Mouse (Mus musculus) CH12.LX (cell line): Measurements from ENCODE around the gene Adgrl3. TPM values are rescaled to one million over a fixed set of nuclear protein-coding genes. Genes with fewer than 3 reads are reported as not detected.

Experiments
- DNase-seq: peaks from one replicate; pipeline ENCODE4 v3.0.0-alpha.2; 2013; ENCODE audit errors: extremely low read depth
- H3K27ac ChIP-seq: 2 replicates; pipeline ENCODE4 v1.5.1; 2012; ENCODE audit warnings: low read depth, mild to moderate bottlenecking, control low read depth, moderate library complexity; ENCODE audit not compliant: insufficient read depth
- H3K27me3 ChIP-seq: replicated peaks from 2 replicates; pipeline ENCODE3; 2012; ENCODE audit warnings: inconsistent platforms
- H3K36me3 ChIP-seq, 2 experiments: replicated peaks in 1 of 2; 2 replicates each; pipeline versions ENCODE3 to v1.6.1; 2012; ENCODE audit warnings: inconsistent platforms in 1 of 2, low read length in 1 of 2, mild to moderate bottlenecking in 1 of 2, mixed read lengths in 1 of 2, moderate library complexity in 1 of 2; ENCODE audit not compliant: control insufficient read depth in 1 of 2, insufficient read depth in 1 of 2
- H3K4me1 ChIP-seq, 2 experiments: 2 replicates each; pipeline ENCODE4 v1.6.1; 2012; ENCODE audit warnings: inconsistent platforms in 1 of 2, moderate library complexity in 1 of 2; ENCODE audit not compliant: insufficient read depth in 2 of 2, control insufficient read depth in 1 of 2
- H3K4me2 ChIP-seq: 2 replicates; pipeline ENCODE4 v1.6.1; 2012; ENCODE audit warnings: low read depth, mild to moderate bottlenecking, control low read depth; ENCODE audit not compliant: poor library complexity, insufficient read depth, severe bottlenecking
- H3K4me3 ChIP-seq, 3 experiments: fragments of 150-350 bp in 1 of 3; sonication (generic) in 1 of 3; replicated peaks in 1 of 3; 2 replicates each; pipeline versions ENCODE3 to v1.5.1; 2011 to 2012; ENCODE audit warnings: low read depth in 2 of 3, low read length in 2 of 3, mild to moderate bottlenecking in 2 of 3, moderate library complexity in 2 of 3, control low read depth in 1 of 3, improper control_type of control experiment in 1 of 3, inconsistent platforms in 1 of 3, mixed read lengths in 1 of 3; ENCODE audit not compliant: poor library complexity in 1 of 3
- H3K79me2 ChIP-seq: replicated peaks from 2 replicates; pipeline ENCODE4 v1.6.1; 2012; ENCODE audit warnings: mild to moderate bottlenecking, moderate library complexity; ENCODE audit not compliant: control insufficient read depth, poor library complexity, insufficient read depth, severe bottlenecking; ENCODE audit errors: extremely low read depth
- H3K9ac ChIP-seq: 2 replicates; pipeline ENCODE4 v1.6.1; 2012; ENCODE audit warnings: low read depth, mild to moderate bottlenecking, control low read depth, moderate library complexity; ENCODE audit not compliant: insufficient read depth
- H3K9me3 ChIP-seq: replicated peaks from 2 replicates; pipeline ENCODE3; 2012; ENCODE audit warnings: low read length, inconsistent platforms, mixed read lengths
- BHLHE40 ChIP-seq: IDR thresholded peaks from 2 replicates; pipeline ENCODE4 v1.6.1; 2011; ENCODE audit warnings: mild to moderate bottlenecking, low read depth, low read length, improper control_type of control experiment
- CTCF ChIP-seq, 2 experiments: IDR thresholded peaks in 1 of 2; conservative IDR thresholded peaks in 1 of 2; 2 replicates each; pipeline ENCODE4 v1.5.1; 2011 to 2012; ENCODE audit warnings: low read depth in 2 of 2, low read length in 2 of 2, improper control_type of control experiment in 1 of 2, inconsistent platforms in 1 of 2, mild to moderate bottlenecking in 1 of 2, moderate library complexity in 1 of 2
- E2F4 ChIP-seq: IDR thresholded peaks from 2 replicates; pipeline ENCODE4 v1.6.1; 2011; ENCODE audit warnings: low read depth, low read length, improper control_type of control experiment; ENCODE audit not compliant: insufficient replicate concordance
- ELF1 ChIP-seq: IDR thresholded peaks from 2 replicates; pipeline ENCODE4 v1.6.1; 2014; ENCODE audit warnings: low read depth, mild to moderate bottlenecking, inconsistent platforms, low read length, improper control_type of control experiment
- HCFC1 ChIP-seq: IDR thresholded peaks from 2 replicates; pipeline ENCODE4 v1.6.1; 2012; ENCODE audit warnings: low read depth, mild to moderate bottlenecking, inconsistent platforms, low read length, improper control_type of control experiment
- IRF4 ChIP-seq: IDR thresholded peaks from 2 replicates; pipeline ENCODE4 v1.6.1; 2014; ENCODE audit warnings: low read depth, mild to moderate bottlenecking, inconsistent platforms, low read length, improper control_type of control experiment
- JUN ChIP-seq: IDR thresholded peaks from 2 replicates; pipeline ENCODE4 v1.6.1; 2011; ENCODE audit warnings: low read depth, mild to moderate bottlenecking, low read length, improper control_type of control experiment, moderate library complexity; ENCODE audit not compliant: insufficient read depth
- KAT2A ChIP-seq: IDR thresholded peaks from 2 replicates; pipeline ENCODE4 v1.6.1; 2012; ENCODE audit warnings: low read length, improper control_type of control experiment, inconsistent platforms; ENCODE audit not compliant: insufficient replicate concordance
- MAX ChIP-seq: IDR thresholded peaks from 2 replicates; pipeline ENCODE4 v1.6.1; 2011; ENCODE audit warnings: low read length, improper control_type of control experiment
- MEF2A ChIP-seq: IDR thresholded peaks from 2 replicates; pipeline ENCODE4 v1.6.1; 2014; ENCODE audit warnings: low read depth, mild to moderate bottlenecking, inconsistent platforms, low read length, improper control_type of control experiment, borderline replicate concordance
- NELFE ChIP-seq: IDR thresholded peaks from 2 replicates; pipeline ENCODE4 v1.6.1; 2011; ENCODE audit warnings: low read depth, low read length, improper control_type of control experiment
- RAD21 ChIP-seq: IDR thresholded peaks from 2 replicates; pipeline ENCODE4 v1.6.1; 2011; ENCODE audit warnings: low read depth, mild to moderate bottlenecking, low read length, improper control_type of control experiment, moderate library complexity
- TCF12 ChIP-seq: IDR thresholded peaks from 2 replicates; pipeline ENCODE4 v1.6.1; 2014; ENCODE audit warnings: low read depth, mild to moderate bottlenecking, inconsistent platforms, low read length, improper control_type of control experiment
- USF1 ChIP-seq: IDR thresholded peaks from 2 replicates; pipeline ENCODE4 v1.6.1; 2014; ENCODE audit warnings: low read depth, mild to moderate bottlenecking, inconsistent platforms, low read length, improper control_type of control experiment
- dilution Hi-C: fragments of 300-500 bp; cut with MboI; formaldehyde crosslinking; loops from 2 replicates; pipeline ENCODE4 v1.14.3; 2020; ENCODE audit warnings: low sequenced_read_pairs; ENCODE audit not compliant: extremely low pct_unique_long_range_greater_than_20kb, extremely low pct_ligation_motif_present
- in situ Hi-C: fragments of 300-500 bp; cut with MboI; formaldehyde crosslinking; loops from 3 replicates; pipeline ENCODE4 v1.14.3; 2019; ENCODE audit warnings: low sequenced_read_pairs, low pct_ligation_motif_present, low pct_unique_long_range_greater_than_20kb, mixed read lengths
- polyA plus RNA-seq: library from polyadenylated mRNA; unstranded; fragments of >175 nt; gene quantifications from 2 replicates; pipeline ENCODE4 v1.2.1, GENCODE M21; 2012; ENCODE audit warnings: low read depth; ENCODE audit not compliant: insufficient read length
- total RNA-seq, 2 experiments: library from RNA; depleted of rRNA; stranded (reverse); fragments of 300-350 nt in 1 of 2; fragments of >200 nt in 1 of 2; gene quantifications; 2 replicates each; pipeline ENCODE4 v1.2.3; 2012 to 2014

Gene Adgrl3
- total and polyA plus RNA-seq, 3 experiments: 0.13 TPM; not detected in 2

GRCm38 (mm10) chr5:81738286-81739032 lies 718.5 kb downstream of the Adgrl3 start:
- in situ Hi-C loops (no loop called here), dilution Hi-C loops (no loop called here)
- Histone ChIP-seq H3K27me3 (no peaks in the 10 kb centered on the region), H3K27ac (no peak overlapping the region), H3K4me3 (no peak overlapping the region), H3K36me3 (no peaks in the 10 kb centered on the region), H3K4me2 (no peak overlapping the region; the same call in 1 of the 2 replicates), H3K4me1 (0 out of 4 replicates have a peak, but pooled peaks cover 0 to 2% of the 10 kb centered on the region in 2 experiments), H3K9me3 (no peaks in the 10 kb centered on the region), H3K79me2 (no peaks in the 10 kb centered on the region), H3K9ac (no peak overlapping the region)
- DNase-seq: no peak
- no peak for TF ChIP-seq RAD21
- no peak for TF ChIP-seq IRF4
- TF ChIP-seq TCF12: no peak
- no peak for TF ChIP-seq USF1
- TF ChIP-seq MEF2A: no peak
- TF ChIP-seq ELF1: no peak
- TF ChIP-seq BHLHE40: no peak
- TF ChIP-seq MAX: no peak

- Histone ChIP-seq H3K79me2 (no peaks in the 10 kb centered on the region), H3K4me2 (no peak overlapping the region), H3K4me3 (no peak overlapping the region), H3K4me1 (no peaks in the 10 kb centered on the region), H3K9ac (no peak overlapping the region), H3K36me3 (no peaks in the 10 kb centered on the region), H3K9me3 (no peaks in the 10 kb centered on the region), H3K27me3 (no peaks in the 10 kb centered on the region), H3K27ac (no peak overlapping the region)
- dilution Hi-C loops (no loop called here), in situ Hi-C loops (no loop called here)
- TF ChIP-seq MEF2A (no peak), E2F4 (no peak), NELFE (no peak), HCFC1 (no peak), KAT2A (no peak), JUN (no peak), CTCF (conservative IDR thresholded peaks at IDR 0.05 in 1 of 2, IDR thresholded peaks at IDR 0.05 in 1 of 2; ENCODE audit: low read depth in 2 of 2, low read length in 2 of 2) (no peak)
- no peak for DNase-seq
Observed at GRCm38 (mm10) chr5:81752426-81752825, 732.5 kb downstream of the Adgrl3 start.
